Comparison of ENCODE assay signal across 9 mouse cellular contexts in genomic region chr7:45589173-45589572, GRCm38 (mm10). TPM values are rescaled to one million over a fixed set of nuclear protein-coding genes. Genes with fewer than 3 reads are reported as not detected.
DNase-seq lines count a peak whose midpoint lies in the region; ATAC-seq and TF ChIP-seq lines count a peak whose summit lies in the region.
"Had no signal": no experiment of that assay in that cellular context is flagged by ENCODE, and none has a peak within 500 bp of the region (broad histone marks: within the 10 kb centered on the region; RNA-seq: fewer than 3 reads in every experiment).

No protein-coding gene starts in this region.

- ATAC-seq in heart, embryonic 14.5 days (ENCODE audit: insufficient number of reproducible peaks, insufficient read depth, low FRiP score, low read depth): peak; percentile 95
- peak; percentile 88 for ATAC-seq in liver, embryonic 13.5 days (ENCODE audit: low read depth)
- peak; percentile 96 for ATAC-seq in neural tube, embryonic 11.5 days (ENCODE audit: insufficient read depth, low FRiP score, low TSS enrichment)
- peak; percentile 95 for ATAC-seq in stomach, postnatal 0 days (ENCODE audit: low FRiP score, low TSS enrichment)

- H3K27ac ChIP-seq in heart, embryonic 14.5 days (replicated peaks in 1 of 2; ENCODE audit: control insufficient read depth in 1 of 2, insufficient read depth in 1 of 2, low read depth in 2 of 2, low read length in 2 of 2): no peak overlapping the region
- no peak overlapping the region for H3K27ac ChIP-seq in liver, embryonic 13.5 days
- no peak overlapping the region for H3K27ac ChIP-seq in neural tube, embryonic 11.5 days (ENCODE audit: low read depth, low read length)
- H3K27ac ChIP-seq in stomach, postnatal 0 days (replicated peaks): no peak overlapping the region
- H3K27ac ChIP-seq: macrophage had no signal

- H3K9me3 ChIP-seq in heart, embryonic 14.5 days (ENCODE audit: control insufficient read depth, low read length): no peaks in the 10 kb centered on the region
- no peaks in the 10 kb centered on the region for H3K9me3 ChIP-seq in liver, embryonic 13.5 days (replicated peaks)
- no peaks in the 10 kb centered on the region for H3K9me3 ChIP-seq in neural tube, embryonic 11.5 days (ENCODE audit: control insufficient read depth, low read length)
- no peaks in the 10 kb centered on the region for H3K9me3 ChIP-seq in stomach, postnatal 0 days (ENCODE audit: control insufficient read depth, low read length)

- TF ChIP-seq CTCF in stomach, postnatal 0 days (IDR thresholded peaks at IDR 0.05; ENCODE audit: low read depth): peak; percentile 96

- H3K36me3 ChIP-seq in heart, embryonic 14.5 days (ENCODE audit: control insufficient read depth, insufficient read depth, low read length): peaks cover 28% of the 10 kb centered on the region
- H3K36me3 ChIP-seq in liver, embryonic 13.5 days: peaks cover 34% of the 10 kb centered on the region
- H3K36me3 ChIP-seq in neural tube, embryonic 11.5 days (ENCODE audit: control insufficient read depth, insufficient read depth, low read length): no peaks in the 10 kb centered on the region
- H3K36me3 ChIP-seq in stomach, postnatal 0 days (ENCODE audit: control insufficient read depth, insufficient read depth, low read length): peaks cover 8% of the 10 kb centered on the region; the same call in 1 of the 2 replicates

- TF ChIP-seq EP300 in stomach, postnatal 0 days (optimal IDR thresholded peaks at IDR 0.05): no peak

- peak overlapping the region; percentile 18; the same call in 1 of the 2 replicates for H3K9ac ChIP-seq in heart, embryonic 14.5 days (ENCODE audit: low read length)
- H3K9ac ChIP-seq in liver, embryonic 13.5 days: peak overlapping the region; percentile 44
- peak overlapping the region; percentile 29; the same call in 1 of the 2 replicates for H3K9ac ChIP-seq in neural tube, embryonic 11.5 days (ENCODE audit: low read length)
- no peak overlapping the region for H3K9ac ChIP-seq in stomach, postnatal 0 days (ENCODE audit: low read length)

- peaks cover 0 to 3% of the 10 kb centered on the region in 2 experiments; a peak in 1 of 4 replicates for H3K4me1 ChIP-seq in heart, embryonic 14.5 days (ENCODE audit: control insufficient read depth in 2 of 2, insufficient read depth in 2 of 2, low read length in 2 of 2)
- H3K4me1 ChIP-seq in liver, embryonic 13.5 days (replicated peaks): peaks cover 22% of the 10 kb centered on the region
- no peaks in the 10 kb centered on the region for H3K4me1 ChIP-seq in neural tube, embryonic 11.5 days (ENCODE audit: control insufficient read depth, insufficient read depth, low read length)
- H3K4me1 ChIP-seq in stomach, postnatal 0 days (replicated peaks; ENCODE audit: control insufficient read depth, insufficient read depth): no peaks in the 10 kb centered on the region

- no peaks in the 10 kb centered on the region for H3K27me3 ChIP-seq in heart, embryonic 14.5 days (ENCODE audit: control insufficient read depth, insufficient read depth, low read length)
- H3K27me3 ChIP-seq in liver, embryonic 13.5 days: no peaks in the 10 kb centered on the region
- no peaks in the 10 kb centered on the region for H3K27me3 ChIP-seq in neural tube, embryonic 11.5 days (ENCODE audit: control insufficient read depth, insufficient read depth, low read length)
- H3K27me3 ChIP-seq in stomach, postnatal 0 days (ENCODE audit: control insufficient read depth, insufficient read depth, low read length): no peaks in the 10 kb centered on the region

- WGBS in heart, embryonic 14.5 days: 3% methylated on average over 19 of the region's 19 CpGs
- 7% methylated on average over 19 of the region's 19 CpGs for WGBS in liver, embryonic 13.5 days (ENCODE audit: insufficient replicate concordance)
- 3% methylated on average over 19 of the region's 19 CpGs for WGBS in neural tube, embryonic 11.5 days
- 2% methylated on average over 19 of the region's 19 CpGs for WGBS in stomach, postnatal 0 days

- peak; percentile 86 for DNase-seq in CD4-positive, CD25-positive, alpha-beta regulatory T cell, adult 2 months (ENCODE audit: low read depth, low spot score)
- peak; percentile 69 for DNase-seq in c-Kit-negative CD71-positive TER-119-positive erythroid progenitor cells, embryonic 14.5 days (ENCODE audit: low read depth, low spot score)
- peak; percentile 99 for DNase-seq in fibroblast of lung, adult 2 months (ENCODE audit: low read depth)
- peak; percentile 96 for DNase-seq in kidney, postnatal 14 days
- DNase-seq in liver, embryonic 13.5 days: peak; percentile 77
- peak; percentile 92 for DNase-seq in neural tube, embryonic 11.5 days (ENCODE audit: low spot score)
- peak; percentile 90 for DNase-seq in stomach, postnatal 0 days (ENCODE audit: low spot score)

- H3K4me2 ChIP-seq in heart, embryonic 14.5 days (ENCODE audit: low read length): peak overlapping the region; percentile 63
- H3K4me2 ChIP-seq in liver, embryonic 13.5 days: peak overlapping the region; percentile 62
- H3K4me2 ChIP-seq in neural tube, embryonic 11.5 days (ENCODE audit: low read depth): peak overlapping the region; percentile 43
- peak overlapping the region; percentile 49 for H3K4me2 ChIP-seq in stomach, postnatal 0 days (replicated peaks; ENCODE audit: low read depth)

- peak overlapping the region; percentile 32 to 41 for H3K4me3 ChIP-seq in heart, embryonic 14.5 days (ENCODE audit: control insufficient read depth in 1 of 2, insufficient read depth in 1 of 2, low read depth in 1 of 2, low read length in 2 of 2)
- peak overlapping the region; percentile 50 for H3K4me3 ChIP-seq in liver, embryonic 13.5 days (replicated peaks)
- H3K4me3 ChIP-seq in neural tube, embryonic 11.5 days (ENCODE audit: low read depth, low read length): peak overlapping the region; percentile 25
- no peak overlapping the region for H3K4me3 ChIP-seq in stomach, postnatal 0 days (ENCODE audit: low read depth, low read length)

RNA-seq across cellular contexts. Expression of gene Bcat2, which starts 19.2 kb away (rescaled TPM):
- polyA plus RNA-seq in heart, embryonic 14.5 days (2014; fragmentation: Nextera tagmentation; extraction: Ambion mirVana): 66.0 and 72.0 TPM in 2 replicates
- 44.1 and 45.4 TPM in 2 replicates for polyA plus RNA-seq in liver, embryonic 13.5 days (2015; fragmentation: Nextera tagmentation; extraction: Ambion mirVana)
- polyA plus RNA-seq in neural tube, embryonic 11.5 days (2014; fragmentation: Nextera tagmentation; extraction: Ambion mirVana): 34.1 and 37.4 TPM in 2 replicates
- polyA plus RNA-seq in stomach, postnatal 0 days (2015; fragmentation: Nextera tagmentation; extraction: Ambion mirVana): 101 and 108 TPM in 2 replicates

RNA-seq across cellular contexts. Expression of gene Fgf21, which starts 26.1 kb away (rescaled TPM):
- polyA plus RNA-seq in heart, embryonic 14.5 days (2014; fragmentation: Nextera tagmentation; extraction: Ambion mirVana): not detected in 2 replicates
- polyA plus RNA-seq in liver, embryonic 13.5 days (2015; fragmentation: Nextera tagmentation; extraction: Ambion mirVana): not detected in 2 replicates
- not detected in 2 replicates for polyA plus RNA-seq in neural tube, embryonic 11.5 days (2014; fragmentation: Nextera tagmentation; extraction: Ambion mirVana)
- 0.69 and 0.90 TPM in 2 replicates for polyA plus RNA-seq in stomach, postnatal 0 days (2015; fragmentation: Nextera tagmentation; extraction: Ambion mirVana)
- polyA plus RNA-seq: macrophage had no signal

RNA-seq across cellular contexts. Expression of gene Fut1, which starts 27.9 kb away (rescaled TPM):
- 0.07 TPM in 1 of 2 replicates, not detected in the other for polyA plus RNA-seq in heart, embryonic 14.5 days (2014; fragmentation: Nextera tagmentation; extraction: Ambion mirVana)
- polyA plus RNA-seq in liver, embryonic 13.5 days (2015; fragmentation: Nextera tagmentation; extraction: Ambion mirVana): not detected in 2 replicates
- polyA plus RNA-seq in neural tube, embryonic 11.5 days (2014; fragmentation: Nextera tagmentation; extraction: Ambion mirVana): not detected in 2 replicates
- polyA plus RNA-seq in stomach, postnatal 0 days (2015; fragmentation: Nextera tagmentation; extraction: Ambion mirVana): 1.8 and 2.3 TPM in 2 replicates
- polyA plus RNA-seq: macrophage had no signal

RNA-seq across cellular contexts. Expression of gene Izumo1, which starts 32.4 kb away (rescaled TPM):
- 0.23 and 0.41 TPM in 2 replicates for polyA plus RNA-seq in heart, embryonic 14.5 days (2014; fragmentation: Nextera tagmentation; extraction: Ambion mirVana)
- 0.10 TPM in 1 of 2 replicates, not detected in the other for polyA plus RNA-seq in liver, embryonic 13.5 days (2015; fragmentation: Nextera tagmentation; extraction: Ambion mirVana)
- not detected in 2 replicates for polyA plus RNA-seq in neural tube, embryonic 11.5 days (2014; fragmentation: Nextera tagmentation; extraction: Ambion mirVana)
- polyA plus RNA-seq in stomach, postnatal 0 days (2015; fragmentation: Nextera tagmentation; extraction: Ambion mirVana): 0.08 TPM in 2 replicates
- polyA plus RNA-seq: macrophage had no signal

RNA-seq across cellular contexts. Expression of gene Hsd17b14, which starts 34.5 kb away (rescaled TPM):
- polyA plus RNA-seq in heart, embryonic 14.5 days (2014; fragmentation: Nextera tagmentation; extraction: Ambion mirVana): 0.20 and 0.26 TPM in 2 replicates
- polyA plus RNA-seq in liver, embryonic 13.5 days (2015; fragmentation: Nextera tagmentation; extraction: Ambion mirVana): 1.3 and 1.9 TPM in 2 replicates
- 0.78 and 1.1 TPM in 2 replicates for polyA plus RNA-seq in neural tube, embryonic 11.5 days (2014; fragmentation: Nextera tagmentation; extraction: Ambion mirVana)
- polyA plus RNA-seq in stomach, postnatal 0 days (2015; fragmentation: Nextera tagmentation; extraction: Ambion mirVana): 16.6 and 16.9 TPM in 2 replicates
